Mouse (Mus musculus) ZHBTc4 (cell line): Measurements from ENCODE around the gene Pde7b.

ENCODE experiments used
- DNase-seq: peaks from one replicate; pipeline ENCODE4 v3.0.0-alpha.2; 2011; ENCODE audit warnings: low read depth, low spot score

Pde7b gene

GRCm38 (mm10) chr10:20654187-20654586 lies 70.7 kb downstream of the Pde7b start:
- DNase-seq: no peak

GRCm38 (mm10) chr10:20653299-20653698 lies 71.6 kb downstream of the Pde7b start:
- no peak for DNase-seq

- no peak for DNase-seq
Observed at GRCm38 (mm10) chr10:20636381-20636780, 88.5 kb downstream of the Pde7b start.

GRCm38 (mm10) chr10:20633085-20633415 lies 91.8 kb downstream of the Pde7b start:
- DNase-seq: no peak

- no peak for DNase-seq
Observed at GRCm38 (mm10) chr10:20632256-20633084, 92.4 kb downstream of the Pde7b start.

- DNase-seq: no peak
Observed at GRCm38 (mm10) chr10:20630122-20630521, 94.8 kb downstream of the Pde7b start.

- no peak for DNase-seq
Observed at GRCm38 (mm10) chr10:20625702-20626375, 99.0 kb downstream of the Pde7b start.

GRCm38 (mm10) chr10:20621661-20622454 lies 103.0 kb downstream of the Pde7b start:
- no peak for DNase-seq

GRCm38 (mm10) chr10:20606007-20606406 lies 118.9 kb downstream of the Pde7b start:
- DNase-seq: no peak

GRCm38 (mm10) chr10:20595107-20595810 lies 129.6 kb downstream of the Pde7b start:
- no peak for DNase-seq

GRCm38 (mm10) chr10:20594015-20594414 lies 130.9 kb downstream of the Pde7b start:
- DNase-seq: no peak

- DNase-seq: no peak
Observed at GRCm38 (mm10) chr10:20590100-20590499, 134.8 kb downstream of the Pde7b start.

GRCm38 (mm10) chr10:20585959-20586358 lies 138.9 kb downstream of the Pde7b start:
- DNase-seq: no peak

- no peak for DNase-seq
Observed at GRCm38 (mm10) chr10:20575002-20575401, 149.9 kb downstream of the Pde7b start.

- no peak for DNase-seq
Observed at GRCm38 (mm10) chr10:20574414-20574813, 150.5 kb downstream of the Pde7b start.

- no peak for DNase-seq
Observed at GRCm38 (mm10) chr10:20571521-20571920, 153.4 kb downstream of the Pde7b start.

GRCm38 (mm10) chr10:20568630-20569029 lies 156.2 kb downstream of the Pde7b start:
- DNase-seq: peak; percentile 4

- no peak for DNase-seq
Observed at GRCm38 (mm10) chr10:20567684-20568236, 157.1 kb downstream of the Pde7b start.

- no peak for DNase-seq
Observed at GRCm38 (mm10) chr10:20556477-20556876, 168.4 kb downstream of the Pde7b start.

- no peak for DNase-seq
Observed at GRCm38 (mm10) chr10:20551341-20551740, 173.5 kb downstream of the Pde7b start.

GRCm38 (mm10) chr10:20550771-20551170 lies 174.1 kb downstream of the Pde7b start:
- no peak for DNase-seq
